Mouse (Mus musculus): ENCODE results near the gene Polr1c.

DNA sequence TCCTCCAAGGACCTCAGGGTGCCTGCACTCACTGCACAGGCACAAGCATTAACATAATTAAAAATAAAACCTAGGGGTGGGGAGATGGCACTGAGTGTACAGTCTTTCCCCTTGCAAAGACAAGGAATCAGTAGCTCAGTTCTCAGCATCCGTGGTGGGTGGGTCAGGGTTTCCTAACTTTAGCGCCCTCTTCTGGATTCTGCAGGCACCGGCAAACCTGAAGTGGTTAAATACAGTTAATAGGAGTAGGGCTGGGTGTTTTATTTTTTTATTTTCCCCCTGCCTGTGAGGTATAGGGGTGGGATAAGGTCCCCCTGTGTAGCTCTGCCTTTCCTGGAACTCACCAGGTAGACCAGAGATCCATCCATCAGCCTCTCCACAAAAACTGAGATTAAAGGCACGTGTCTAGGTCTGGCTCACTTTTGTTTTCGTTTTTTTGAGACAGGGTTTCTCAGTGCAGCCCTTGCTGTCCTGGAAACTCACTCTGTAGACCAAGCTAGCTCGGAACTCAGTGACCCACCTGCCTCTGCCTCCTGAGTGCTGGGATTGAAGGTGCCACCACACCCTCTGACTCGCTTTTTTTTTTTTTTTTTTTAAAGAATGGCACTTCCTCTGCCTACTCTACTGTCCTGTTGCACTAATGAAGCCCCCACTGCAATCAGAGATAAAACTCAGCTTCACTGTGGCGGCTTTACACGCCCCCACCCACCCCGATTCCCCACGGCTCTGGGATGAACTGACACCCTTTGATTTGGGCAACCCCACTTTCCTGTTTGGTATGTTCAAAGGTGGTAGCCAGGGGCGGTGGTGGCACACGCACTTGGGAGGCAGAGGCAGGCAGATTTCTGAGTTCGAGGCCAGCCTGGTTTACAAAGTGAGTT, 5.0 kb upstream of the Polr1c start:
- no peak for TF ChIP-seq CTCF (IDR thresholded peaks at IDR 0.05; ENCODE audit: borderline replicate concordance, control insufficient read depth, extremely low read depth, insufficient read depth, low read length, poor library complexity)
- no peak for TF ChIP-seq POLR2A (IDR thresholded peaks at IDR 0.05; ENCODE audit: control insufficient read depth, extremely low read depth, insufficient read depth, low read length, poor library complexity)
